Mouse (Mus musculus) megakaryocyte-erythroid progenitor cell, adult 5 weeks (primary cell): ENCODE data around the gene Gm13279. TPM values are rescaled to one million over a fixed set of nuclear protein-coding genes. Genes with fewer than 3 reads are reported as not detected.

Experiments used
- polyA plus RNA-seq: library from polyadenylated mRNA; stranded (reverse); fragments of >175 nt; gene quantifications from 2 replicates; pipeline ENCODE4 v1.2.3, GENCODE M21; 2012

Gene Gm13279
- polyA plus RNA-seq = not detected in 2 replicates

DNA sequence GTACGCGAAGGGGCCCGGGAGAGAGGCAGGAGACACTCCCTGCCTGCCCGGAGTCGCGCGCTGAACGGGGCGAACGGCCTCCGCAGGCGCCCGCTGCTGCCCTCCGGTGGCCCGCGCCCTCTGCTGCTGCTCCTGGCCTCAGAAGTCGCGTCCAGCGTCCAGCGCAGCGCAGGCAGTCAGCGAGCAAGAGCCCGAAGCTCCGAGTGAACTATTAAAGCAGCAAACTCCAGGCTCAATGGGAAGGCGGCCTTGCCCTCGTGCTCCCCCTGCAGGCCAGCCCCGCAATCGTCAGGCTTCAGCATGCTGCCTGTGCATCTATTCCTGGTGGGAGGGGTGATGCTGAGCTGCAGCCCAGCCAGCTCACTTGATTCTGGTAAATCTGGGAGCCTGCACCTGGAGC lies at the start of gene Gm13279:
Gene Gm13279 (plus strand): TSS at position 301 of the 400 bp plus-strand sequence.

DNA sequence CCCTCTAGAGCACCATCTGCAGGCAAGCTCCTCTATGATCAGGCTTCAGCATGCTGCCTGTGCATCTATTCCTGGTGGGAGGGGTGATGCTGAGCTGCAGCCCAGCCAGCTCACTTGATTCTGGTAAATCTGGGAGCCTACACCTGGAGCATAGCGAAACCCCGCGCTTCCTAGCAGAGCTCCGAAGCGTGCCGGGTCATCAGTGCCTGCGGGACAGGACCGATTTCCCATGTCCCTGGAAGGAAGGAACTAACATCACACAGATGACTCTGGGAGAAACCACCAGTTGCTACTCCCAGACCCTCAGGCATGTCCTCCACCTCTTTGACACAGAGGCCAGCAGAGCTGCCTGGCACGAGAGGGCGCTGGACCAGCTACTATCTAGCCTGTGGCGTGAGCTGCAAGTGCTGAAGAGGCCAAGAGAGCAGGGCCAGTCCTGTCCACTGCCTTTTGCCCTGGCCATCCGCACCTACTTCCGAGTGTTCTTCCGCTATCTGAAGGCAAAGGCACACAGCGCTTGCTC lies 42.3 kb upstream of the Gm13279 start, which contains the start of gene Gm13271:
Gene Gm13271 (plus strand): TSS at position 51 of the 523 bp plus-strand sequence.

DNA sequence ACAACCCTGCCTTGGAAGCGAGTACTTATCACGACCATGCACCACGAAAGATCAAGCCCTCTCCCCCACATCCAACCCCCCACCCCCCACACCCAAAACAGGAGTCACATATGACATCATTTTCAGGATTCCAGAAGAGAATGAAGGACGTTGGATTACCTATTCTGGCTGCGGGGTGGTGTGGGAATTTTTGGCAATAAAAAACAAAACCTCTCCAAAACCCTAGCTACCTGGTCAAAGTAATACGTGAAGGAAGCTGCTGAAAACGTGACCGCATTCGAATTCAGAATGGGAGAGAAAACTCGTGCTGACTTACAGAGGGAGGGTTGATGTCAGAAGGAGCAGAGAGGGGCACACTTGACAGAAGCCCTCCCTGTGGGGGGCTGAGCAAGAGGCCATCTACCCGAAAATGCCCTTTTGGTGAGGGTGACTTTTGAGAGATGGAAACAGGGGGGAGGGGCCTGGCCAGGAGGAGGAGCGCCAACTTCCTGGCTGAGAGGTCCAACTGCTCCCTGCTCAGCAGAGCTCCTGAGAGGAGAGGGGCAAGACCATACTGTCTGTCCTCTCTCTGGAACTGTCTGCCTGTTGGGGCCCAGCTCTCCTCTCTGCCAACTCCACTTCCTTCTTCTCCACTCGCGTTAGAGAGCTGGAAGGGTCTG lies 37.5 kb upstream of the Gm13279 start, which contains the start of gene Gm13283:
Gene Gm13283 (plus strand): TSS at position 510 of the 659 bp plus-strand sequence.

DNA sequence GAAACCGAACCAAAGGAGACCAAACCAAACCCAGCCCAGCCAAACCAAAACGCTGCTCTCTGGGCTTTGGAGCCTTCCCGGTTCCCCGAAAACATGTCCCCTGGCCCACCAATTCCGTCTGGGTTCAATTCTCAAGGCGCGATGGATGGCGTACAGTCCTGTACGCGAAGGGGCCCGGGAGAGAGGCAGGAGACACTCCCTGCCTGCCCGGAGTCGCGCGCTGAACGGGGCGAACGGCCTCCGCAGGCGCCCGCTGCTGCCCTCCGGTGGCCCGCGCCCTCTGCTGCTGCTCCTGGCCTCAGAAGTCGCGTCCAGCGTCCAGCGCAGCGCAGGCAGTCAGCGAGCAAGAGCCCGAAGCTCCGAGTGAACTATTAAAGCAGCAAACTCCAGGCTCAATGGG lies 23.7 kb upstream of the Gm13279 start, which contains the start of gene Gm13290:
Gene Gm13290 (plus strand): TSS at position 301 of the 400 bp plus-strand sequence.

DNA sequence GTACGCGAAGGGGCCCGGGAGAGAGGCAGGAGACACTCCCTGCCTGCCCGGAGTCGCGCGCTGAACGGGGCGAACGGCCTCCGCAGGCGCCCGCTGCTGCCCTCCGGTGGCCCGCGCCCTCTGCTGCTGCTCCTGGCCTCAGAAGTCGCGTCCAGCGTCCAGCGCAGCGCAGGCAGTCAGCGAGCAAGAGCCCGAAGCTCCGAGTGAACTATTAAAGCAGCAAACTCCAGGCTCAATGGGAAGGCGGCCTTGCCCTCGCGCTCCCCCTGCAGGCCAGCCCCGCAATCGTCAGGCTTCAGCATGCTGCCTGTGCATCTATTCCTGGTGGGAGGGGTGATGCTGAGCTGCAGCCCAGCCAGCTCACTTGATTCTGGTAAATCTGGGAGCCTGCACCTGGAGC lies 20.6 kb upstream of the Gm13279 start, which contains the start of gene Gm13289:
Gene Gm13289 (plus strand): TSS at position 301 of the 400 bp plus-strand sequence.

DNA sequence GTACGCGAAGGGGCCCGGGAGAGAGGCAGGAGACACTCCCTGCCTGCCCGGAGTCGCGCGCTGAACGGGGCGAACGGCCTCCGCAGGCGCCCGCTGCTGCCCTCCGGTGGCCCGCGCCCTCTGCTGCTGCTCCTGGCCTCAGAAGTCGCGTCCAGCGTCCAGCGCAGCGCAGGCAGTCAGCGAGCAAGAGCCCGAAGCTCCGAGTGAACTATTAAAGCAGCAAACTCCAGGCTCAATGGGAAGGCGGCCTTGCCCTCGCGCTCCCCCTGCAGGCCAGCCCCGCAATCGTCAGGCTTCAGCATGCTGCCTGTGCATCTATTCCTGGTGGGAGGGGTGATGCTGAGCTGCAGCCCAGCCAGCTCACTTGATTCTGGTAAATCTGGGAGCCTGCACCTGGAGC lies 17.6 kb upstream of the Gm13279 start, which contains the start of gene Gm13272:
Gene Gm13272 (plus strand): TSS at position 301 of the 400 bp plus-strand sequence.

DNA sequence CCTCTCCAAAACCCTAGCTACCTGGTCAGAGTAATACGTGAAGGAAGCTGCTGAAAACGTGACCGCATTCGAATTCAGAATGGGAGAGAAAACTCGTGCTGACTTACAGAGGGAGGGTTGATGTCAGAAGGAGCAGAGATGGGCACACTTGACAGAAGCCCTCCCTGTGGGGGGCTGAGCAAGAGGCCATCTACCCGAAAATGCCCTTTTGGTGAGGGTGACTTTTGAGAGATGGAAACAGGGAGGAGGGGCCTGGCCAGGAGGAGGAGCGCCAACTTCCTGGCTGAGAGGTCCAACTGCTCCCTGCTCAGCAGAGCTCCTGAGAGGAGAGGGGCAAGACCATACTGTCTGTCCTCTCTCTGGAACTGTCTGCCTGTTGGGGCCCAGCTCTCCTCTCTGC lies 15.4 kb upstream of the Gm13279 start, which contains the start of gene Ifnz:
Gene Ifnz (plus strand): TSS at position 301 of the 400 bp plus-strand sequence.

DNA sequence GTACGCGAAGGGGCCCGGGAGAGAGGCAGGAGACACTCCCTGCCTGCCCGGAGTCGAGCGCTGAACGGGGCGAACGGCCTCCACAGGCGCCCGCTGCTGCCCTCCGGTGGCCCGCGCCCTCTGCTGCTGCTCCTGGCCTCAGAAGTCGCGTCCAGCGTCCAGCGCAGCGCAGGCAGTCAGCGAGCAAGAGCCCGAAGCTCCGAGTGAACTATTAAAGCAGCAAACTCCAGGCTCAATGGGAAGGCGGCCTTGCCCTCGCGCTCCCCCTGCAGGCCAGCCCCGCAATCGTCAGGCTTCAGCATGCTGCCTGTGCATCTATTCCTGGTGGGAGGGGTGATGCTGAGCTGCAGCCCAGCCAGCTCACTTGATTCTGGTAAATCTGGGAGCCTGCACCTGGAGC lies 11.8 kb upstream of the Gm13279 start, which contains the start of gene Gm13276:
Gene Gm13276 (plus strand): TSS at position 301 of the 400 bp plus-strand sequence.

DNA sequence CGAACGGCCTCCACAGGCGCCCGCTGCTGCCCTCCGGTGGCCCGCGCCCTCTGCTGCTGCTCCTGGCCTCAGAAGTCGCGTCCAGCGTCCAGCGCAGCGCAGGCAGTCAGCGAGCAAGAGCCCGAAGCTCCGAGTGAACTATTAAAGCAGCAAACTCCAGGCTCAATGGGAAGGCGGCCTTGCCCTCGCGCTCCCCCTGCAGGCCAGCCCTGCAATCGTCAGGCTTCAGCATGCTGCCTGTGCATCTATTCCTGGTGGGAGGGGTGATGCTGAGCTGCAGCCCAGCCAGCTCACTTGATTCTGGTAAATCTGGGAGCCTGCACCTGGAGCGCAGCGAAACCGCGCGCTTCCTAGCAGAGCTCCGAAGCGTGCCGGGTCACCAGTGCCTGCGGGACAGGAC lies 8.8 kb upstream of the Gm13279 start, which contains the start of gene Gm13277:
Gene Gm13277 (plus strand): TSS at position 231 of the 400 bp plus-strand sequence.

DNA sequence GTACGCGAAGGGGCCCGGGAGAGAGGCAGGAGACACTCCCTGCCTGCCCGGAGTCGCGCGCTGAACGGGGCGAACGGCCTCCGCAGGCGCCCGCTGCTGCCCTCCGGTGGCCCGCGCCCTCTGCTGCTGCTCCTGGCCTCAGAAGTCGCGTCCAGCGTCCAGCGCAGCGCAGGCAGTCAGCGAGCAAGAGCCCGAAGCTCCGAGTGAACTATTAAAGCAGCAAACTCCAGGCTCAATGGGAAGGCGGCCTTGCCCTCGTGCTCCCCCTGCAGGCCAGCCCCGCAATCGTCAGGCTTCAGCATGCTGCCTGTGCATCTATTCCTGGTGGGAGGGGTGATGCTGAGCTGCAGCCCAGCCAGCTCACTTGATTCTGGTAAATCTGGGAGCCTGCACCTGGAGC lies 5.9 kb upstream of the Gm13279 start, which contains the start of gene Gm13278:
Gene Gm13278 (plus strand): TSS at position 301 of the 400 bp plus-strand sequence.

DNA sequence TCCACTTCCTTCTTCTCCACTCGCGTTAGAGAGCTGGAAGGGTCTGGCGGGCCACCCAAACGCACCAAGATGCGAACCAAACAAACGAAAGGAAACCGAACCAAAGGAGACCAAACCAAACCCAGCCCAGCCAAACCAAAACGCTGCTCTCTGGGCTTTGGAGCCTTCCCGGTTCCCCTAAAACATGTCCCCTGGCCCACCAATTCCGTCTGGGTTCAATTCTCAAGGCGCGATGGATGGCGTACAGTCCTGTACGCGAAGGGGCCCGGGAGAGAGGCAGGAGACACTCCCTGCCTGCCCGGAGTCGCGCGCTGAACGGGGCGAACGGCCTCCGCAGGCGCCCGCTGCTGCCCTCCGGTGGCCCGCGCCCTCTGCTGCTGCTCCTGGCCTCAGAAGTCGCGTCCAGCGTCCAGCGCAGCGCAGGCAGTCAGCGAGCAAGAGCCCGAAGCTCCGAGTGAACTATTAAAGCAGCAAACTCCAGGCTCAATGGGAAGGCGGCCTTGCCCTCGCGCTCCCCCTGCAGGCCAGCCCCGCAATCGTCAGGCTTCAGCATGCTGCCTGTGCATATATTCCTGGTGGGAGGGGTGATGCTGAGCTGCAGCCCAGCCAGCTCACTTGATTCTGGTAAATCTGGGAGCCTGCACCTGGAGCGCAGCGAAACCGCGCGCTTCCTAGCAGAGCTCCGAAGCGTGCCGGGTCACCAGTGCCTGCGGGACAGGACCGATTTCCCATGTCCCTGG lies 3.1 kb upstream of the Gm13279 start, which contains the start of gene Gm13275:
Gene Gm13275 (plus strand): TSS at position 552 of the 740 bp plus-strand sequence.

DNA sequence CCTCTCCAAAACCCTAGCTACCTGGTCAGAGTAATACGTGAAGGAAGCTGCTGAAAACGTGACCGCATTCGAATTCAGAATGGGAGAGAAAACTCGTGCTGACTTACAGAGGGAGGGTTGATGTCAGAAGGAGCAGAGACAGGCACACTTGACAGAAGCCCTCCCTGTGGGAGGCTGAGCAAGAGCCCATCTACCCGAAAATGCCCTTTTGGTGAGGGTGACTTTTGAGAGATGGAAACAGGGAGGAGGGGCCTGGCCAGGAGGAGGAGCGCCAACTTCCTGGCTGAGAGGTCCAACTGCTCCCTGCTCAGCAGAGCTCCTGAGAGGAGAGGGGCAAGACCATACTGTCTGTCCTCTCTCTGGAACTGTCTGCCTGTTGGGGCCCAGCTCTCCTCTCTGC lies 2.2 kb downstream of the Gm13279 start, which contains the start of gene Gm13285:
Gene Gm13285 (plus strand): TSS at position 301 of the 400 bp plus-strand sequence.

DNA sequence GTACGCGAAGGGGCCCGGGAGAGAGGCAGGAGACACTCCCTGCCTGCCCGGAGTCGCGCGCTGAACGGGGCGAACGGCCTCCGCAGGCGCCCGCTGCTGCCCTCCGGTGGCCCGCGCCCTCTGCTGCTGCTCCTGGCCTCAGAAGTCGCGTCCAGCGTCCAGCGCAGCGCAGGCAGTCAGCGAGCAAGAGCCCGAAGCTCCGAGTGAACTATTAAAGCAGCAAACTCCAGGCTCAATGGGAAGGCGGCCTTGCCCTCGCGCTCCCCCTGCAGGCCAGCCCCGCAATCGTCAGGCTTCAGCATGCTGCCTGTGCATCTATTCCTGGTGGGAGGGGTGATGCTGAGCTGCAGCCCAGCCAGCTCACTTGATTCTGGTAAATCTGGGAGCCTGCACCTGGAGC lies 5.8 kb downstream of the Gm13279 start, which contains the start of gene Gm13287:
Gene Gm13287 (plus strand): TSS at position 301 of the 400 bp plus-strand sequence.

DNA sequence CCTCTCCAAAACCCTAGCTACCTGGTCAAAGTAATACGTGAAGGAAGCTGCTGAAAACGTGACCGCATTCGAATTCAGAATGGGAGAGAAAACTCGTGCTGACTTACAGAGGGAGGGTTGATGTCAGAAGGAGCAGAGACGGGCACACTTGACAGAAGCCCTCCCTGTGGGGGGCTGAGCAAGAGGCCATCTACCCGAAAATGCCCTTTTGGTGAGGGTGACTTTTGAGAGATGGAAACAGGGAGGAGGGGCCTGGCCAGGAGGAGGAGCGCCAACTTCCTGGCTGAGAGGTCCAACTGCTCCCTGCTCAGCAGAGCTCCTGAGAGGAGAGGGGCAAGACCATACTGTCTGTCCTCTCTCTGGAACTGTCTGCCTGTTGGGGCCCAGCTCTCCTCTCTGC lies 8.0 kb downstream of the Gm13279 start, which contains the start of gene Gm13288:
Gene Gm13288 (plus strand): TSS at position 301 of the 400 bp plus-strand sequence.

DNA sequence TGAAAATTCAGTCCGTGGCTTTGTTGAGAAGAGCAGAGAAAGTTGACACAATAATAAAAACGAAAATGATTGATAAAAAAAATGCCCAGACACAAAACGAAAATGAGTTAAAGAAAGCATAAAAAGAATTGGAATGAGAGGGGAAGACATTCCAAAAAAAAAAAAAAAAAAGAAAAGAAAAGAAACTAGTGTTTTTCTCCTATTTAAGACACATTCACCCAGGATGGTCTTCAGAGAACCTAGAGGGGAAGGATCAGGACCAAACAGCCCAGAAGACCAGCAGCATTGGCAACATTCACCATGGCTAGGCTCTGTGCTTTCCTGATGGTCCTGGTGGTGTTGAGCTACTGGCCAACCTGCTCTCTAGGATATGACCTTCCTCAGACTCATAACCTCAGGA lies 18.7 kb downstream of the Gm13279 start, which contains the start of gene Ifna7:
Gene Ifna7 (plus strand): TSS at position 301 of the 400 bp plus-strand sequence.

DNA sequence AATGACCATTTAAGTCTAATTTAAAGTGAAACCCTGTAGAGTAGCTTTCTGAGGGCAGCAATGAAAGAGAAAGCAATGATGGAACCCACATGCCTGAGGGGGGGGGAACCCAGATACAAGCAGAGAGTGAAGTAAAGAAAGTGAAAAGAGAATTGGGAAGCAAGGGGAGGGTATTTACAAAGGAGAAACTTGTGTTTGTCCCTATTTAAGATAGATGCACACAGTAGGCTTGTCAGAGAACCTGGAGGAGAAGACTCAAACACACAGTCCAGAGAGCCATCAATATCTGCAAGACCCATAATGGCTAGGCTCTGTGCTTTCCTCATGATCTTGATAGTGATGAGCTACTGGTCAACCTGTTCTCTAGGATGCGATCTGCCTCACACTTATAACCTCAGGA lies 22.5 kb downstream of the Gm13279 start, which contains the start of gene Ifna11:
Gene Ifna11 (plus strand): TSS at position 301 of the 400 bp plus-strand sequence.

DNA sequence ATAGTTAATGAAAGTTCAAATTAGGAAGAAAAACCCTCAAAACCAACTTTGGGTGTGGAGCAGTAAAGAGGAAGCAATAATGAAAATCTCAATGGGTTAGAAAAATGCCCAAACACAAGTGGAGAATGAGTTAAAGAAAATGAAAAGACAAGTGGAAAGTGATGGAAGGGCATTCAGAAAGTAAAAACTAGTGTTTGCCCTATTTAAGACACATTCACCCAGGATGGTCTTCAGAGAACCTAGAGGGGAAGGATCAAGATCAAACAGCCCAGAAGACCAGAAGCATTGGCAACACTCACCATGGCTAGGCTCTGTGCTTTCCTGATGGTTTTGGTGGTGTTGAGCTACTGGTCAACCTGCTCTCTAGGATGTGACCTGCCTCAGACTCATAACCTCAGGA lies 29.9 kb downstream of the Gm13279 start, which contains the start of gene Ifna6:
Gene Ifna6 (plus strand): TSS at position 301 of the 400 bp plus-strand sequence.

DNA sequence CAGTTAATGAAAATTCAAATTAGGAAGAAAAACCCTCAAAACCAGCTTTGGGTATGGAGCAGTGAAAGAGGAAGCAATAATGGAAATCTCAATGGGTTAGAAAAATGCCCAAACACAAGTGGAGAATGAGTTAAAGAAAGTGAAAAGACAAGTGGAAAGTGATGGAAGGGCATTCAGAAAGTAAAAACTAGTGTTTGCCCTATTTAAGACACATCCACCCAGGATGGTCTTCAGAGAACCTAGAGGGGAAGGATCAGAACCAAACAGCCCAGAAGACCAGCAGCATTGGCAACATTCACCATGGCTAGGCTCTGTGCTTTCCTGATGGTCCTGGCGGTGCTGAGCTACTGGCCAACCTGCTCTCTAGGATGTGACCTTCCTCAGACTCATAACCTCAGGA lies 38.0 kb downstream of the Gm13279 start, which contains the start of gene Ifna5:
Gene Ifna5 (plus strand): TSS at position 301 of the 400 bp plus-strand sequence.

DNA sequence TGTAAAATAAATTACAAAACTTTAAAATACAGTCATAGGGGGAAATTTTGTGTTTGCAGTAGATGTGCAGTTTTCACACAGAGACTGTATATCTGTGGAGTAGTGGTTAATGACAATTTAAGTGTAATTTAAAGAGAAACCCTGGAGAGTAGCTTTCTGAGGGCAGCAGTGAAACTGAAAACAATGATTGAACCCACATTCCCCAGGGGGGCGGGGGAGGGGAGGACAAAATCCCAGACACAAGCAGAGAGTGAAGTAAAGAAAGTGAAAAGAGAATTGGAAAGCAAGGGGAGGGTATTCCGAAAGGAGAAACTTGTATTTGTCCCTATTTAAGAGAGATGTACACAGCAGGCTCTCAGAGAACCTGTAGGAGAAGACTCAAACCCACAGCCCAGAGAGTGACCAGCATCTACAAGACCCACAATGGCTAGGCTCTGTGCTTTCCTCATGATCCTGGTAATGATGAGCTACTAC lies 44.3 kb downstream of the Gm13279 start, which contains the start of gene Ifna4:
Gene Ifna4 (plus strand): TSS at position 424 of the 474 bp plus-strand sequence.

